ENCODE assay signal across 22 mouse cellular contexts in the genomic region with DNA sequence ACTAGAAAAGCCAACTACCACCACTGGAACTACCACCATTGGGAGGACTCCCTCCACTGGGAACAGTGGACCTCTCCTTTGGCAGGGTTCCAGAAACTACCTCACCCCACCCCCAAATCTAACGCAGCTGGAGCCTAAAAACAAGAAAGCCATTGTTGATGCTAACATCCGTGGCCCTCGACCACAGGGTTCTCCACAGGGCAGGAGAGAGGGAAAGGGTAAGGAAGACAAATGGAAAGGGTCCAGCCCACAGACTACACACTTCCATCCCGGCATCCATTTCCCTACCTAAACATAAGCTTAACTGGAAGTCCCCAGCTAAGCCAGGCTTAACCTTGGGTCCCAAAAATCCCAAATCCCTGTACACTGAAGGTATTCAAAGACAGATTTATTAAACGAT. TPM values are rescaled to one million over a fixed set of nuclear protein-coding genes. Genes with fewer than 3 reads are reported as not detected.
"Had no signal": no experiment of that assay in that cellular context is flagged by ENCODE, and none has a peak within 500 bp of the region (broad histone marks: within the 10 kb centered on the region; RNA-seq: fewer than 3 reads in every experiment).

No protein-coding gene starts in this region.

- H3K9me3 ChIP-seq: limb, embryonic 10.5 days; limb, embryonic 13.5 days; liver, embryonic 12.5 days; liver, embryonic 15.5 days; lung, embryonic 15.5 days; midbrain, embryonic 10.5 days; midbrain, embryonic 15.5 days had no signal

- ATAC-seq: liver, embryonic 12.5 days; midbrain, embryonic 15.5 days had no signal

- DNase-seq: kidney, adult 18-20 months; kidney, adult 9 months; kidney, postnatal 14 days; kidney, postnatal 4 days; layer of hippocampus, adult 9-11 months; liver; lung, adult 18-20 months; lung, postnatal 10 days; lung, postnatal 36 days; thymus, adult 18-20 months; thymus, postnatal 36 days had no signal

- H3K27me3 ChIP-seq: limb, embryonic 13.5 days; liver, embryonic 12.5 days; liver, embryonic 15.5 days; lung, embryonic 15.5 days; megakaryocyte, embryonic 14.5 days; midbrain, embryonic 15.5 days had no signal

- H3K36me3 ChIP-seq: limb, embryonic 10.5 days; limb, embryonic 13.5 days; liver, embryonic 12.5 days; liver, embryonic 15.5 days; lung, embryonic 15.5 days; midbrain, embryonic 15.5 days had no signal

- H3K27ac ChIP-seq: limb, embryonic 10.5 days; limb, embryonic 13.5 days; liver, embryonic 12.5 days; liver, embryonic 15.5 days; lung, embryonic 15.5 days; midbrain, embryonic 10.5 days; midbrain, embryonic 15.5 days had no signal

- H3K4me1 ChIP-seq: limb, embryonic 10.5 days; liver, embryonic 12.5 days; liver, embryonic 15.5 days; lung, embryonic 15.5 days; megakaryocyte, embryonic 14.5 days; midbrain, embryonic 15.5 days had no signal

- H3K9ac ChIP-seq: limb, embryonic 13.5 days; liver, embryonic 12.5 days; liver, embryonic 15.5 days; lung, embryonic 15.5 days; midbrain, embryonic 15.5 days had no signal

- H3K4me2 ChIP-seq: limb, embryonic 13.5 days; liver, embryonic 12.5 days; liver, embryonic 15.5 days; lung, embryonic 15.5 days; midbrain, embryonic 15.5 days had no signal

- H3K4me3 ChIP-seq: limb, embryonic 10.5 days; limb, embryonic 13.5 days; liver, embryonic 12.5 days; liver, embryonic 15.5 days; lung, embryonic 15.5 days; megakaryocyte, embryonic 14.5 days; midbrain, embryonic 10.5 days; midbrain, embryonic 15.5 days had no signal

RNA-seq across cellular contexts. Expression of gene Pou3f3, which starts 59.0 kb away (rescaled TPM):
- polyA plus RNA-seq: limb, embryonic 10.5 days; small intestine, adult 2 months; spleen, adult 2 months; stomach, embryonic 16.5 days had no signal
